Mouse (Mus musculus) yolk sac, embryonic 10.5 days (tissue): ENCODE results near the gene Gm13694.
A peak's percentile ranks its signal among the peaks of the same experiment; 100 is the strongest.
"Not testable (repeated sequence)": the region's sequence is repeated elsewhere in the genome, so short reads cannot be mapped to it uniquely, and the experiment has no call there.

ENCODE experiments used
- DNase-seq: peaks from one replicate; pipeline ENCODE4 v3.0.0-alpha.2; 2017; ENCODE audit warnings: low spot score

Gene Gm13694

GRCm38 (mm10) chr2:83978633-83979032 lies at the start of gene Gm13694:
Gm13694 (plus strand) TSS chr2:83978933.
- not testable (repeated sequence) for DNase-seq

- DNase-seq = no peak
These were observed 49.1 kb upstream of the Gm13694 start for GRCm38 (mm10) chr2:83929478-83930088.

GRCm38 (mm10) chr2:83940931-83941361 lies 37.8 kb upstream of the Gm13694 start, which contains the start of gene Zswim2:
Zswim2 (minus strand) TSS chr2:83941228.
- peak; percentile 45 for DNase-seq

DNA sequence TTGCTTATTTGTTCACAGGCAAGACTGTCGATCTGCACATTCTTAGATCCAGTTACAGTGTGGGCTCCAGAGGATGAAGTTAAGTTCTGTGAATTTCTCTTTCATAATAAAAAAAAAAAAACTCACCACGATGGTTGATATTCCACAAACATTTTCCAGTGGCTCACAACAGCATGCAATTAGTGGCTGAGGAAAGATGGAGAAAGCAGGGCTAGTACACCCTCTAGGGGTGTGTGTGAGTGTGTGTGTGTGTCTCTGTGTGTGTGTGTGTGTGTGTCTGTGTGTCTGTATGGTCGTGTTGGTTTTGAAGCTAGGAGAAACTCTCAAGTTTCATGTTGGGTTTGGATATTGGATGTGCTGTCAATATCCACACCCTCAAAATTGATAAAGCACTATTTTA lies 37.4 kb upstream of the Gm13694 start:
- DNase-seq = no peak

- DNase-seq = no peak
These were observed 36.9 kb upstream of the Gm13694 start for GRCm38 (mm10) chr2:83941792-83942191.

DNA sequence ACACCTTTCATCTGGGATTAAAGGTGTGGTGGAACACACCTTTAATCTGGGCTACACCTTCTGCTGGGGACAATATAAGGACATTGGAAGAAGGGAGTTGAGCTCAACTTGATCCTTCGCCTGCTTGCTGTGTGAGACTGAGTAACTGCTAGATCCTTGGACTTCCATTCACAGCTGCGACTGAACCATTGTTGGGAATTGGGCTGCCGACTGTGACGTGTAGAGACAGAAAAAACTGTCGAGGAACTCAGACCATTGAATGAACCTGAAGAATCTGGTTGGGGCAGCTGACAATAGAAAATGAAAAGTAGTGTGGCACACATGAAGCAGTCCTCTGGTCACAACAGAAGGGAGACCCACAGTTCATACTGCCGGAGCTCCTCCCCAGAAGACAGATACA lies 23.3 kb upstream of the Gm13694 start, which contains the start of gene Gm13698:
Gene Gm13698, plus strand, starts transcription at position 301 of the 400 bp plus-strand sequence.
- not testable (repeated sequence) for DNase-seq

DNA sequence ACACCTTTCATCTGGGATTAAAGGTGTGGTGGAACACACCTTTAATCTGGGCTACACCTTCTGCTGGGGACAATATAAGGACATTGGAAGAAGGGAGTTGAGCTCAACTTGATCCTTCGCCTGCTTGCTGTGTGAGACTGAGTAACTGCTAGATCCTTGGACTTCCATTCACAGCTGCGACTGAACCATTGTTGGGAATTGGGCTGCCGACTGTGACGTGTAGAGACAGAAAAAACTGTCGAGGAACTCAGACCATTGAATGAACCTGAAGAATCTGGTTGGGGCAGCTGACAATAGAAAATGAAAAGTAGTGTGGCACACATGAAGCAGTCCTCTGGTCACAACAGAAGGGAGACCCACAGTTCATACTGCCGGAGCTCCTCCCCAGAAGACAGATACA lies 17.5 kb upstream of the Gm13694 start, which contains the start of gene Gm13693:
Gene Gm13693, plus strand, starts transcription at position 301 of the 400 bp plus-strand sequence.
- DNase-seq = not testable (repeated sequence)

DNA sequence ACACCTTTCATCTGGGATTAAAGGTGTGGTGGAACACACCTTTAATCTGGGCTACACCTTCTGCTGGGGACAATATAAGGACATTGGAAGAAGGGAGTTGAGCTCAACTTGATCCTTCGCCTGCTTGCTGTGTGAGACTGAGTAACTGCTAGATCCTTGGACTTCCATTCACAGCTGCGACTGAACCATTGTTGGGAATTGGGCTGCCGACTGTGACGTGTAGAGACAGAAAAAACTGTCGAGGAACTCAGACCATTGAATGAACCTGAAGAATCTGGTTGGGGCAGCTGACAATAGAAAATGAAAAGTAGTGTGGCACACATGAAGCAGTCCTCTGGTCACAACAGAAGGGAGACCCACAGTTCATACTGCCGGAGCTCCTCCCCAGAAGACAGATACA lies 11.7 kb upstream of the Gm13694 start, which contains the start of gene Gm13695:
Gene Gm13695, plus strand, starts transcription at position 301 of the 400 bp plus-strand sequence.
- DNase-seq = not testable (repeated sequence)

GRCm38 (mm10) chr2:83972823-83973222 lies 5.9 kb upstream of the Gm13694 start, which contains the start of gene Gm13696:
Gm13696 (plus strand) TSS chr2:83973123.
- not testable (repeated sequence) for DNase-seq

- DNase-seq = not testable (repeated sequence)
These were observed 5.7 kb downstream of the Gm13694 start, which contains the start of gene Gm13697 for GRCm38 (mm10) chr2:83984443-83984842. Gm13697 (plus strand) TSS chr2:83984743.

- not testable (repeated sequence) for DNase-seq
These were observed 11.5 kb downstream of the Gm13694 start, which contains the start of gene Gm13691 for GRCm38 (mm10) chr2:83990253-83990652. Gm13691 (plus strand) TSS chr2:83990553.

GRCm38 (mm10) chr2:83993639-83994255 lies 15.0 kb downstream of the Gm13694 start:
- not testable (repeated sequence) for DNase-seq

- DNase-seq = not testable (repeated sequence)
These were observed 15.8 kb downstream of the Gm13694 start for GRCm38 (mm10) chr2:83994526-83994925.

DNA sequence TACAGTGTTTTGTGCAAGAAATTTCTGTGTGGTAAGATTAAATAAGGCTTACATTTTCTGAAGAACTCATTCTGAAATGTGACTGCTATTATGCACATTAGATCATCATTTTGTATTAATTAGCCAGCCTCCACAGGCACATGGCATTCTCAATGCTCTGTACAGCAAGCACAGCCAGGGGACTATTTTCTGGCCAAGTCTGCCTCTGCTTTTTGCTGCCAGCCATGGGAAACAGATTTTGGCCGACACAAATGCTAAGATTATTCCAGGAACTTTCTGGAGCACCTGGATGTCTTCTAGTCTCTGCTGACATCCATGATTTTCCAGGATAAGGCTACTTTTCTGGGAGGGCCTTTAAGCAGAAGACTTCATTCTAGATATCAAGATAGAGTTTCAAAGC lies 30.2 kb downstream of the Gm13694 start:
- no peak for DNase-seq

GRCm38 (mm10) chr2:84009818-84010217 lies 31.1 kb downstream of the Gm13694 start:
- DNase-seq = no peak

- no peak for DNase-seq
These were observed 35.8 kb downstream of the Gm13694 start for GRCm38 (mm10) chr2:84014572-84014971.

DNA sequence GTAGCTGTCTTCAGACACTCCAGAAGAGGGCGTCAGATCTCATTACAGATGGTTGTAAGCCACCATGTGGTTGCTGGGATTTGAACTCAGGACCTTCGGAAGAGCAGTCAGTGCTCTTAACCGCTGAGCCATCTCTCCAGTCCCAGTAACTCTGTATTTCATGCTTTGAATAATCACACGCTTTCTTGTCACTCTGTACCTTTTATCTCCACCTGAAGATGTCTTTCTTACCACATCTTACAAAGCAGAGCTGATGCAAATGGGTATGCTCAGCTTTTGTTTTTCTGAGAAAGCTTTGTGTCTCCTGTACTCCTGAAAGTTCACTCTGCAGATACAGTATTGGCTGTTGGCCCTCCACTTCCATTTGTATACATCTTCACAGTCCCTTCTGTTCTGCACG lies 37.6 kb downstream of the Gm13694 start:
- not testable (repeated sequence) for DNase-seq

DNA sequence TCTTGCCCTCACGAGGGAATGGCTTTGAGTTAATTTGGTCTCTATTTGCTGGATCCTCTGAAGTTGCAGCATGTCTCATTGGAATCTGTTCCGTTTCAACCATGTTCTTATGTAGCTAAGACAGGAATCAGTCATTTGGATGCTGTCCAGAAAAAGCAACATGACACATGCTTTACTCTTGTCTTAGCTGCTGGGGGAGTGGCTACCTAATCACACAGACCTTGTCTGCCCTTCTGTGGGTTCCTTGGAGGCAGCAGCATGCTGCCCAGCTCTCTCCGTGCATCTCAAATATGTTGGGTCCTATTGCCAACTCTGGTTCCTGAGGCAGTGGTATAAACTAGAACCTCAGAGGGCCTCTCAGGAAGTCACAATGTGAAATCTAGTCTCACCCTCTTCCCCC lies 39.6 kb downstream of the Gm13694 start:
- no peak for DNase-seq

DNA sequence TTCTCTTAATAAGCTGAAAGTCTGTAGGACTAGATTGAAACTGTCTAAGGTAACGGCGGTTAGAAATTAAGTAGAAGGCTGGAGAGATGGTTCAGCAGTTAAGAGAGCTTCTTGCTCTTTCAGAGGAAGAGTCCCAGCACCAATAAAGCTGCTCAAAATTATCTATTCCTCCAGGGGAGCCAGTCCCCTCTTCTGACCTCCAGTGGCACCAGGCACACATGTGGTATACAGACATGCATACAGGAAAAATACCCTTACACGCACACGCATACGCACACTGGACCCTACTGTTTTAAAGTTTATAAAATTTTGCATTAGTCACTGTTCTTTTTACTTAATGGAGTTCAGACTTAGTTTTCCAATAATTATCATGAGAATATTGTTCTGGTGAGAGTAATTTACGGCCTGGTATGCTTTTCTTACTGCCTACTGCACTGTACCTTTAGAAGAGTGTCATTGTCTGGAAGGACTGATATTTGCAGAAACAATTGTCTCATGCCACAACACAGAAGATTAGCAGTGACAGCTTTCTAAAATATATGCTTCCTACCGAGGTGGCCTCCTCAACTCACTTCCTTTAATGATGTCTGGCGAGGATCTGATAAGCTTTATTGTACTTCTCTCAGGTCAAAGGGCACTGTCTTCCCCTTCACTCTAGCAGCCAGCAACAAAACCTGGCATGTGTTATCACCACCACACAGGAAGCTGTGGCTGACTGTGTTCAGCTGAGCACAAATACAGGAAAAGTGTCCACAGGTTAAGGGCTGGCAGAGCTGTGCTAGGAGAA lies 41.0 kb downstream of the Gm13694 start:
- peak; percentile 26 for DNase-seq

GRCm38 (mm10) chr2:84021930-84022329 lies 43.2 kb downstream of the Gm13694 start:
- DNase-seq = no peak

DNA sequence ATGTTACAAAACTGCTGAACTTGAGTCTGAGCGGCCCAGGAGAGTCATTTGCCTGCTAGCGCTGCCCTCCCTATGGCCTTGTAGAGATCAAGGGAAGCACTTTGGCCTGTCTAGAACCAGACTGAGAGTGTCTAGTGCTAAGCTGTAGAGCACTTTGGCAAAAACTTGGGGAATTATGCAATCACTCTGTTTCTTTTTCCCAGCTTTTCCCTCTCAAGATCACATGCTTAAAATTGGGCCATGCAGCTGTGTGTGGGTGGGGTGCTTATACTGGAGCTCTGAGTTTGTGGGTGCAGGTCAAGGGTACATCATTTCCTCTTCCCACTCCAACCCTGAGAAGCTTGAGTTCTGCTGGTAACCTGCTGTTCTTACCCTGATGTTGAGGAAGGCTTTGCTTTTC lies 44.2 kb downstream of the Gm13694 start:
- DNase-seq = no peak

- no peak for DNase-seq
These were observed 44.6 kb downstream of the Gm13694 start for GRCm38 (mm10) chr2:84023319-84023718.
